Mouse (Mus musculus) hindbrain, embryonic 16.5 days (tissue): ENCODE measurements around the gene Pfkl. TPM values are rescaled to one million over a fixed set of nuclear protein-coding genes. Genes with fewer than 3 reads are reported as not detected.
"Not testable (repeated sequence)": the region's sequence is repeated elsewhere in the genome, so short reads cannot be mapped to it uniquely, and the experiment has no call there.

Source experiments
- ATAC-seq: fragments of 200-750 bp; cut with Nextera tagmentation; 2 replicates; pipeline ENCODE4 v1.8.0; 2017; ENCODE audit warnings: moderate TSS enrichment, moderate library complexity
- H3K27ac ChIP-seq: fragments of 300-500 bp; sonication (generic); 2 replicates; pipeline ENCODE4 v1.5.1; 2014; ENCODE audit warnings: low read depth, mild to moderate bottlenecking, control low read depth, low read length, moderate library complexity
- H3K27me3 ChIP-seq: fragments of 300-500 bp; sonication (generic); replicated peaks from 2 replicates; pipeline ENCODE4 v1.6.1; 2014; ENCODE audit warnings: low read length; ENCODE audit not compliant: control insufficient read depth, insufficient read depth
- H3K36me3 ChIP-seq: fragments of 300-500 bp; sonication (generic); 2 replicates; pipeline ENCODE4 v1.6.1; 2014; ENCODE audit warnings: mild to moderate bottlenecking, low read length, moderate library complexity, mixed read lengths; ENCODE audit not compliant: control insufficient read depth, insufficient read depth
- H3K4me1 ChIP-seq: fragments of 300-500 bp; sonication (generic); 2 replicates; pipeline ENCODE4 v1.6.1; 2014; ENCODE audit warnings: low read depth, low read length; ENCODE audit not compliant: control insufficient read depth, insufficient read depth
- H3K4me2 ChIP-seq: fragments of 300-500 bp; sonication (generic); 2 replicates; pipeline ENCODE4 v1.6.1; 2014; ENCODE audit warnings: mild to moderate bottlenecking, low read length, control low read depth, moderate library complexity
- H3K4me3 ChIP-seq: fragments of 300-500 bp; sonication (generic); 2 replicates; pipeline ENCODE4 v1.5.1; 2014; ENCODE audit warnings: mild to moderate bottlenecking, low read length, control low read depth, moderate library complexity
- H3K9ac ChIP-seq: fragments of 300-500 bp; sonication (generic); 2 replicates; pipeline ENCODE4 v1.6.1; 2014; ENCODE audit warnings: low read depth, mild to moderate bottlenecking, control low read depth, low read length, moderate library complexity
- H3K9me3 ChIP-seq: fragments of 300-500 bp; sonication (generic); 2 replicates; pipeline ENCODE4 v1.6.1; 2014; ENCODE audit warnings: mild to moderate bottlenecking, low read length, moderate library complexity; ENCODE audit not compliant: control insufficient read depth
- WGBS: fragments of 180-500 bp; shearing (Covaris S2); extraction: QIAGEN DNeasy Blood & Tissue Kit; methylation state at CpG from one replicate; pipeline ENCODE4 v1.1.7; 2014; 5-methylcytosine and 5-hydroxymethylcytosine counted together
- polyA plus RNA-seq: library from polyadenylated mRNA; unstranded; fragments of >200 nt; fragmentation: Nextera tagmentation; extraction: Ambion mirVana; gene quantifications from 2 replicates; pipeline ENCODE4 v1.2.1, GENCODE M21; 2015

The Pfkl gene
- polyA plus RNA-seq, 1 experiment from 2014 or later = 140 TPM

DNA sequence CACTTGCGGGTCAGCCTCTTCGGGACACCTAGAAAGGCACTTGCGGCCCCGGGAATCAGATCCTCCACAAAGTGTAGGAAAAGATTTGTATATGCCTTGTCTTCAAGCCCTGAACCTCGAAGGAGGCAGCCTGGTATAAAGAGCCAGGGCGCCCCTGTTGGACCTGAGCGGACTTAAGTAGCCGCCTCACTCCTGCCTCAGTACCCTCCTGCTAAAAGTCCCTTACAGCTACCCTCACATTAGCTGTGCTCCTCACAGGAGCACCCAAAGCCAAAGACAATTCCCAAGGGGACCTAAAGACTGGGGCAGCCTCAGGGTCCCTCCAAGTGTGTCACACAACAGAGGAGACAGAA is 39.9 kb downstream of the Pfkl start:
- H3K4me3 ChIP-seq = peak overlapping the region; percentile 49
- WGBS = 15% methylated on average over 8 of the region's 8 CpGs

DNA sequence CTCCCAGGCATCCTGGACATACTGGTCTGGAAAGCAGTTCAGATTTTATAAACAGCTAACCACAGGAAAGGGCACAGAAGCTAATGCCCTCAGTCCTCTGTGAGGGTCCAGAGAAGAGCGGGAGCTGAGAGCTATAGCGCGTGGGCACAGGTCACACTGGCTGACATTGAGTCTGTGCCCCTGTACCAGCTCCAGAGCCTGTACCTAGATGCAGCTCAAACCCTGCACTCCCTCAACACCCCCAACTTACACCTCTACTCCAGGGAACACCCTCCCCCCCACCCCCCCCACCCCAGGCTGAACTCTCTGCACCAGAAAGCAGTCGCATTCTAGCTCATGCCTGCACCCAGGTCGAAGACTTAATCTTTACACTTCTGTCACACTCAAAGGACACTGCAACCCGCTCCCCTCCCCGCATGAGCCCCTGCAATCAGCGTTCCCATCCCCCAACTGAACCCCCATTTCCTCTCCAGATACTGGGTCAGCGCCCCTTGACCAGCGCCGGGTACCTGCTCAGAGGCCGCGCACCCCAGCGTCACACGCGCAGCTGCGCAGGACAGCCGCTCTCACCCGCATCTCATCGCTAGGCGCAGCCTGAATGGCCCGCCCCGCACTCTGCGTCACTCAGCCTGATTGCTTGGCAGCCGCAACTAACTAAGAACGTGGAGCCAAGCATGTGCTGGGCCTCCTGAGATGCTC is 40.5 kb downstream of the Pfkl start:
- H3K4me2 ChIP-seq = peak overlapping the region; percentile 90
- no peaks in the 10 kb centered on the region for H3K36me3 ChIP-seq
- peaks cover 12% of the 10 kb centered on the region for H3K4me1 ChIP-seq
- no peak overlapping the region for H3K27ac ChIP-seq
- H3K4me3 ChIP-seq = peak overlapping the region; percentile 49
- peak; percentile 91 for ATAC-seq
- peaks cover 3% of the 10 kb centered on the region; the same call in 1 of the 2 replicates for H3K27me3 ChIP-seq
- peak overlapping the region; percentile 69 for H3K9ac ChIP-seq
- no peaks in the 10 kb centered on the region for H3K9me3 ChIP-seq
- 4% methylated on average over 26 of the region's 26 CpGs for WGBS

More for the DNA sequence above, 39.9 kb downstream of the Pfkl start:
- Histone ChIP-seq H3K36me3 (no peaks in the 10 kb centered on the region), H3K9ac (peak overlapping the region; percentile 69), H3K4me2 (peak overlapping the region; percentile 90), H3K27me3 (peaks cover 3% of the 10 kb centered on the region; the same call in 1 of the 2 replicates), H3K4me1 (peaks cover 12% of the 10 kb centered on the region), H3K9me3 (no peaks in the 10 kb centered on the region), H3K27ac (no peak overlapping the region)
- peak; percentile 57 for ATAC-seq

DNA sequence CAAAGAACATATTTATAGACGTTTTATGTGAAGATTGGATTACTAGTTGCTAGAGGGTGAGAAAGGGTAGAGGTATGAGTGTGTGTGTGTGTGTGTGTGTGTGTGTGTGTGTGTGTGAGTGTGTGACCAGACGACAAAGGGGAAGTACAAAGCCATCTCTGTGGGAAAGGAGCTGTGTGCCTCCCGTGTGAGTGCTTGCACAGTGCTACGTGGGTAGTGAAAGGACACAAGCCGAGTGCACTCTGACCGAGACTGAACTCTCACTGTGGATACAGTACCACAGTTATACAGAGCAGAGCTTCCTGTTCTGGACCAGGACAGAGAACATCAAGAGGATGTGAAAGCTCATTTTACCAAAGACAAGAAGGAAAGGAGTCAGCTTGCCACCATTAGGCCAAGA is 45.9 kb downstream of the Pfkl start:
- no peaks in the 10 kb centered on the region for H3K9me3 ChIP-seq
- peaks cover 3% of the 10 kb centered on the region; the same call in 1 of the 2 replicates for H3K4me1 ChIP-seq
- 71% methylated on average over 6 of the region's 6 CpGs for WGBS
- no peak overlapping the region for H3K9ac ChIP-seq
- no peak overlapping the region for H3K4me2 ChIP-seq
- H3K36me3 ChIP-seq = no peaks in the 10 kb centered on the region
- ATAC-seq = no peak
- peaks cover 3% of the 10 kb centered on the region; the same call in 1 of the 2 replicates for H3K27me3 ChIP-seq
- H3K27ac ChIP-seq = no peak overlapping the region
- no peak overlapping the region for H3K4me3 ChIP-seq

DNA sequence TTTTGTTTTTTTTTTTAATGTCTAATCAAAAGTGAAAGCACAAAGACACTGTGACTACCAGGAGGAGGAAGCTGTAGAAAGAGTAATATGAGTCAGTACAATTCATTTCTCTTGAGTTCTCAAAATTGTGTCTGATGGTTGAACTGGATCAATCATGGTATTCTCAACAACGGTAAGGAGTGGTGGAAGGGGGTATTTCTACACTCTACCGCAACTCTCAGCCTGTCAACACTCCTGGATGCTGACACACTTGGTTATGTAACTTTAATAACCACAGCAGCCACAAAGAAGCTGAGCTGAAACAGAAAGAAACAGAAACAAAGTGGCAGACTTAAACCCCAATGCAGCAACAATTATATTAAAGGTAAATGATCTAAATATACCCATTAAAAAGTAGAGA is 47.2 kb downstream of the Pfkl start:
- Histone ChIP-seq H3K4me2 (no peak overlapping the region), H3K4me3 (no peak overlapping the region), H3K9ac (no peak overlapping the region), H3K36me3 (no peaks in the 10 kb centered on the region), H3K27ac (no peak overlapping the region), H3K4me1 (no peaks in the 10 kb centered on the region), H3K27me3 (no peaks in the 10 kb centered on the region), H3K9me3 (no peaks in the 10 kb centered on the region)
- no peak for ATAC-seq
- 85% methylated on average over 2 of the region's 2 CpGs for WGBS

DNA sequence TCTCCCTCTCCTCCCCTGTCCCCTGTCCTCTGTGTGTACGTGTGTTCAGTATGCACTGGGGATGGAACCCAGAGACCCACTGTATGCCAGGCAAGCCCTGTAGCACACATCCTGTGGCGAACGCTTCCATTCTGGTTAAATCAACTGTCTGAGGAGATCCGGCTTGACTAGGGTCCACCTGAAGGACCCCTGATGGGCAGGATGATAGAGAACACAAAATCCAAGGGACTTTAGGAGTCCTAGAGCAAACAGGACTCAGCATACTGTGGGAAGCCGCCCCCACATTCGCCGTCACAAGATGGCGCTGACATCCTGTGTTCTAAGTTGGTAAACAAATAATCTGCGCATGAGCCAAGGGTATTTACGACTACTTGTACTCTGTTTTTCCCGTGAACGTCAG is 59.4 kb downstream of the Pfkl start:
- not testable (repeated sequence) for H3K9me3 ChIP-seq, H3K4me2 ChIP-seq, ATAC-seq, H3K4me3 ChIP-seq, H3K9ac ChIP-seq, H3K4me1 ChIP-seq, H3K36me3 ChIP-seq, H3K27me3 ChIP-seq, H3K27ac ChIP-seq
- 92% methylated on average over 8 of the region's 12 CpGs for WGBS

DNA sequence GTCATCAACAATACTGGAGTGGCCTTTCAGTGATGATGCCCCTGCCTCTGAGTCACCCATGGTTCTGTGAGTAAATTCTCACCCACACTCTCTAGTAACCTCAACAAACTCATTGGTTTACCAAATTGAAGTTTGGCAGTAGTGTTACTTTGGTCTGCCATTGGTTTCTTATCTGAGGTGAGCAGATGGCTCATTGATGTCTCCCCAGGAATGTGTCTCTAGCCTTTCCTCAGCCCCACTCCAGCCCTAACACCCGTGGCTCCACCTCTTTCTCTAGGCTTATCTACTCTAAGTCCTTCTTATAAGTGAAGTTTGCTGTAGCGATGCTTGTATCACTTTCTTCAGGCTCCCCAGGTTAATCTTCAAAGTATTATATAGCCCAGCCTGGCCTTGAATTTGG is 70.2 kb downstream of the Pfkl start:
- Histone ChIP-seq H3K27me3 (no peaks in the 10 kb centered on the region), H3K27ac (no peak overlapping the region), H3K9me3 (no peaks in the 10 kb centered on the region), H3K9ac (no peak overlapping the region), H3K4me1 (no peaks in the 10 kb centered on the region), H3K4me2 (no peak overlapping the region), H3K4me3 (no peak overlapping the region), H3K36me3 (no peaks in the 10 kb centered on the region)
- 81% methylated on average over 2 of the region's 2 CpGs for WGBS
- ATAC-seq = no peak

Other genes with a start within 250 kb of the Pfkl start
- not detected in 2 replicates for gene Gm3238, start 238.8 kb downstream of the Pfkl start, polyA plus RNA-seq
- gene Gm7138, start 233.1 kb downstream of the Pfkl start, polyA plus RNA-seq = not detected in 2 replicates
- gene Gm3250, start 227.5 kb downstream of the Pfkl start, polyA plus RNA-seq = not detected in 2 replicates
- gene Gm7137, start 221.9 kb downstream of the Pfkl start, polyA plus RNA-seq = not detected in 2 replicates
- gene Gm9639, start 215.0 kb downstream of the Pfkl start, polyA plus RNA-seq = not detected in 2 replicates
- not detected in 2 replicates for gene Gm19668, start 210.9 kb downstream of the Pfkl start, polyA plus RNA-seq
- not detected in 2 replicates for gene Gm9507, start 198.2 kb downstream of the Pfkl start, polyA plus RNA-seq
- gene Gm2696, start 195.4 kb downstream of the Pfkl start, polyA plus RNA-seq = not detected in 2 replicates
- not detected in 2 replicates for gene Krtap10-4, start 183.0 kb downstream of the Pfkl start, polyA plus RNA-seq
- gene Krtap10-10, start 174.1 kb downstream of the Pfkl start, polyA plus RNA-seq = not detected in 2 replicates
- not detected in 2 replicates for gene Gm36176, start 163.3 kb downstream of the Pfkl start, polyA plus RNA-seq
- not detected in 2 replicates for gene Gm10318, start 157.2 kb downstream of the Pfkl start, polyA plus RNA-seq
- not detected in 2 replicates for gene Gm3285, start 148.1 kb downstream of the Pfkl start, polyA plus RNA-seq
- 23.7 and 25.7 TPM in 2 replicates for gene Lrrc3, start 107.5 kb downstream of the Pfkl start, polyA plus RNA-seq
- 7.8 and 9.9 TPM in 2 replicates for gene Trpm2, start 39.5 kb downstream of the Pfkl start, polyA plus RNA-seq
- gene 1810043G02Rik, start 31.6 kb downstream of the Pfkl start, polyA plus RNA-seq = 53.9 and 56.7 TPM in 2 replicates
- gene Dnmt3l, start 31.9 kb upstream of the Pfkl start, polyA plus RNA-seq = not detected in 2 replicates
- gene Aire, start 33.5 kb upstream of the Pfkl start, polyA plus RNA-seq = 0.06 TPM in 1 of 2 replicates, not detected in the other
- 0.94 and 1.2 TPM in 2 replicates for gene Icosl, start 59.2 kb upstream of the Pfkl start, polyA plus RNA-seq
- gene D10Jhu81e, start 159.7 kb upstream of the Pfkl start, polyA plus RNA-seq = 31.8 and 35.4 TPM in 2 replicates
- gene Pwp2, start 175.1 kb upstream of the Pfkl start, polyA plus RNA-seq = 15.9 and 17.0 TPM in 2 replicates
- gene Trappc10, start 234.6 kb upstream of the Pfkl start, polyA plus RNA-seq = 11.3 and 21.5 TPM in 2 replicates